Mouse (Mus musculus): ENCODE data around the gene Rbl1. TPM values are rescaled to one million over a fixed set of nuclear protein-coding genes. Genes with fewer than 3 reads are reported as not detected.
"Not testable (repeated sequence)": the region's sequence is repeated elsewhere in the genome, so short reads cannot be mapped to it uniquely, and the experiment has no call there.

Gene Rbl1
- 35.6 and 36.2 TPM in 2 replicates for polyA plus RNA-seq (2016; fragmentation: Nextera tagmentation; extraction: Ambion mirVana)

DNA sequence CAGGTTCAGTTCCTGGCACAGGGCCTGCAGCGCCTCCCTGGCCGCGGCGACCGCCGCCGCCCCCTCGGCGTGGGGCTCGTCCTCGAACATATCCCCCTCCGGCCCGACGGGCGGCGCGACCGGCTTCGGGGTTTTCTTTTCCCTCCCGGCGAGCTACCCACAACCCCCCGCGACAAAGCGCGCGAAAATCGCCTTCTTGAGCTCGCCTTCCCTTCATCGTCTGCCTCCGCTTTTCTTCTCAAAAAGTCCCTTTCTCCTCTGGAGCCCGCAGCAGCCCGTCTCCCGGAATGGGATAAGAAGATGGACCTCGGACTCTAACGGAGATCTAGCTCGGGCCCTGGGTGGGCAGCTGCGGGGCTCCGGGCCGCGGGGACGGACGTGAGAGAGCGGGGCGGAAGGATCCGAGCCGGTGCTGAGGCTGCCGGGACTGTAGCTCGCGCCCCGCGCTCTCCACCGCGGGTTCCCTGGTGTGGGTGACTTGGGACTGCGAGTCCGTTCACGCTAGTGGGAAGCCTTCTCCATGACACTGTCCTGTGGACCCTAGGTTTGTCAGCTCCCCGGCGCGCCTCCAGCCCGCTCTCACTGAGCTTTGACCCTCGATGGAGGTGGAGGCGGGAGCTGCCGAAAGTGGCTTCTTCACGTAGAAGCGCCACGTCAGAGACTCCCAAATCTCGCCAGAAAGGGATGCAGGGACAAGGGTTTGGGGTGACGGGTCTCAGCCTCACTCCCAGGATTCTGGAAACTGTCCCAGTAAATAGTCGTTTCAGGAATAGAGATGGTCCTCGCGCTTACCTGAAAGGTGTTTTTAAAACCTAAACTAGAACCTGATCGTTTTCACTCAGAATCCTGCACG lies at the start of gene Rbl1:
Gene Rbl1 (minus strand): TSS at position 169 of the 853 bp plus-strand sequence.
- Histone ChIP-seq H3K4me3 (replicated peaks) (peak within 1 kb of the TSS; percentile 68), H3K9ac (peak within 1 kb of the TSS; percentile 89), H3K27me3 (no peaks in the 10 kb centered on the region), H3K4me1 (peaks cover 20% of the 10 kb centered on the region), H3K9me3 (peaks cover 5% of the 10 kb centered on the region; the same call in 1 of the 2 replicates), H3K4me2 (peak within 1 kb of the TSS; percentile 63), H3K36me3 (replicated peaks) (peaks cover 10% of the 10 kb centered on the region), H3K27ac (peak within 1 kb of the TSS; percentile 98)
- WGBS = 1% methylated on average over 73 of the region's 73 CpGs
- peak; percentile 90 for ATAC-seq (ENCODE audit: low FRiP score)

DNA sequence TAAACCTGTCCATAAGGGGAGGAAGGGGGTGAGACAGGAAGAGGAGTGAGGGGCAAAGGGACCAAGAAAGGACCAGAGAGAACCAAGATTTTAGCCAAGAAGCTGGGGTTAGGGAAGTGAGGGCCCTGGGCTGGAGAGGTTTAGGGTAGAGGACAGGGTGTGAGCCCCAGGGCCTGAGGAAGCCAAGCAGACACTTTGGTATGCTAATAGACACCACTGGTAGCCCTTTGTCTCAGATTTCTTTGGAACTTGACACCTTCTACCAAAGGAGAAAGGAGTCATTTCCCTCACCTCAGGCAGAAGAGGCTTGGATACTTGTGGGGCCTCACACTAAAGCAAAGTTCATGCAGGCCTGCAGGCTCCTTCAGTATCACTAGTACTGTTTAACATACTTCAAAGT lies 43.8 kb upstream of the Rbl1 start:
- no peak for ATAC-seq (ENCODE audit: low FRiP score)
- no peaks in the 10 kb centered on the region for H3K9me3 ChIP-seq
- no peaks in the 10 kb centered on the region for H3K4me1 ChIP-seq
- no peak overlapping the region for H3K4me2 ChIP-seq
- H3K36me3 ChIP-seq (replicated peaks) = no peaks in the 10 kb centered on the region
- H3K9ac ChIP-seq = no peak overlapping the region
- no peak overlapping the region for H3K4me3 ChIP-seq (replicated peaks)
- no peaks in the 10 kb centered on the region for H3K27me3 ChIP-seq
- H3K27ac ChIP-seq = no peak overlapping the region

- no peak overlapping the region for H3K27ac ChIP-seq
- no peak overlapping the region for H3K4me3 ChIP-seq (replicated peaks)
- no peaks in the 10 kb centered on the region for H3K9me3 ChIP-seq
- no peaks in the 10 kb centered on the region for H3K27me3 ChIP-seq
- H3K9ac ChIP-seq = no peak overlapping the region
- H3K4me1 ChIP-seq = no peaks in the 10 kb centered on the region
- no peaks in the 10 kb centered on the region for H3K36me3 ChIP-seq (replicated peaks)
- no peak overlapping the region for H3K4me2 ChIP-seq
- 78% methylated on average over 2 of the region's 2 CpGs for WGBS
- no peak for ATAC-seq (ENCODE audit: low FRiP score)
These were observed 41.3 kb upstream of the Rbl1 start for GRCm38 (mm10) chr2:157245603-157246002.

DNA sequence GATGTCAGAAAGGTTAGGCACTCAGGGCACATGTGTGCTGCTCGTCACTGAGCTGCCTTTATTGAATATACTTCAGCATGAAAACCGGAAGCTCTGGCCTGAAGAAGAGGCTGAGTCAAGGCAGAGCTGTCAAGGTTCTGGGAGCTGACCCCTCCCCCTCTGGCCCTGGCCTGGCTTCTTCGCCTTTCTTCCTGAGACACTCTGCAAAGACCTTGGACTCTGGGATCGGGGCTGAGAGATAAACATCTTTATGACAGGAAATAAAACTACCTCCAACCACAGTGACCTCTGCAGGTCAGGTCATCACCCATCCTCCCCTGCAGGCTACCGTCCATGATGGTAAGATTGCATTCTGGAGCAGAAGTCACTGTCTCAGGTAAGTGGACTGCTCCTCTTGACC lies 40.7 kb upstream of the Rbl1 start:
- H3K36me3 ChIP-seq (replicated peaks) = no peaks in the 10 kb centered on the region
- no peaks in the 10 kb centered on the region for H3K27me3 ChIP-seq
- 60% methylated on average over 5 of the region's 5 CpGs for WGBS
- H3K9me3 ChIP-seq = no peaks in the 10 kb centered on the region
- H3K4me2 ChIP-seq = no peak overlapping the region
- no peak overlapping the region for H3K4me3 ChIP-seq (replicated peaks)
- no peak overlapping the region for H3K9ac ChIP-seq
- H3K27ac ChIP-seq = no peak overlapping the region
- ATAC-seq (ENCODE audit: low FRiP score) = no peak
- H3K4me1 ChIP-seq = no peaks in the 10 kb centered on the region

- H3K36me3 ChIP-seq (replicated peaks) = no peaks in the 10 kb centered on the region
- no peaks in the 10 kb centered on the region for H3K4me1 ChIP-seq
- H3K4me2 ChIP-seq = no peak overlapping the region
- no peak overlapping the region for H3K9ac ChIP-seq
- H3K27ac ChIP-seq = no peak overlapping the region
- WGBS = 83% methylated on average over 8 of the region's 8 CpGs
- ATAC-seq (ENCODE audit: low FRiP score) = no peak
- H3K27me3 ChIP-seq = peaks cover 3% of the 10 kb centered on the region; the same call in 1 of the 2 replicates
- H3K4me3 ChIP-seq (replicated peaks) = no peak overlapping the region
- H3K9me3 ChIP-seq = no peaks in the 10 kb centered on the region
These were observed 31.6 kb upstream of the Rbl1 start for GRCm38 (mm10) chr2:157235946-157236345.

- ATAC-seq (ENCODE audit: low FRiP score); H3K4me1 ChIP-seq; H3K9me3 ChIP-seq; H3K36me3 ChIP-seq (replicated peaks); H3K27me3 ChIP-seq; H3K4me2 ChIP-seq; H3K27ac ChIP-seq; H3K9ac ChIP-seq; H3K4me3 ChIP-seq (replicated peaks): not testable (repeated sequence)
- 90% methylated on average over 3 of the region's 3 CpGs for WGBS
These were observed 17.6 kb upstream of the Rbl1 start for GRCm38 (mm10) chr2:157221916-157222315.

- 86% methylated on average over 6 of the region's 6 CpGs for WGBS
- no peaks in the 10 kb centered on the region for H3K27me3 ChIP-seq
- no peak for ATAC-seq (ENCODE audit: low FRiP score)
These were observed 15.8 kb upstream of the Rbl1 start for GRCm38 (mm10) chr2:157220108-157220507.

DNA sequence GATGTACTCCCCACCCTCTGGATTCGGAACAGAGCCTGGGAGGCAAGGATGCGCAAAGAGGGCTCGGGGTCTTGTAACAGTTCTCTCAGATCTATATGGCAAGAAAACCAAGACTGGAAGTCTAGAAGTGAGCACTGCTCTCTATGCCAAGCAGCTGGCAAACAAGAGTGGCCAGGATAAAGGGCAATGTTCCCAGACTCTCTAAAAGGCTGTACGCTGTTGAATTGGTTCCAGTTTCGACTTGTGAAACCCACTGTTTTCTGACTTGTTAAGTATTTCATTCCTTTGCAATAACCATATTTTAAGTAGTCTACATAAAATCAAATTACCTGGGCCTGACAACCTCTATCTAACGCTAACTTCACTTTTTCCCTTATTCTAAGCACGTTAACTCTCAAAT lies 7.4 kb upstream of the Rbl1 start:
- Histone ChIP-seq H3K27me3 (no peaks in the 10 kb centered on the region), H3K27ac (no peak overlapping the region), H3K9ac (no peak overlapping the region), H3K36me3 (replicated peaks) (no peaks in the 10 kb centered on the region), H3K9me3 (peaks cover 5% of the 10 kb centered on the region; the same call in 1 of the 2 replicates), H3K4me1 (no peaks in the 10 kb centered on the region), H3K4me2 (no peak overlapping the region), H3K4me3 (replicated peaks) (no peak overlapping the region)
- no peak for ATAC-seq (ENCODE audit: low FRiP score)
- 94% methylated on average over 7 of the region's 7 CpGs for WGBS

More at GRCm38 (mm10) chr2:157220108-157220507, 15.8 kb upstream of the Rbl1 start:
- no peak overlapping the region for H3K9ac ChIP-seq
- no peaks in the 10 kb centered on the region for H3K4me1 ChIP-seq
- H3K4me3 ChIP-seq (replicated peaks) = no peak overlapping the region
- no peak overlapping the region for H3K4me2 ChIP-seq
- no peaks in the 10 kb centered on the region for H3K36me3 ChIP-seq (replicated peaks)
- H3K9me3 ChIP-seq = no peaks in the 10 kb centered on the region
- no peak overlapping the region for H3K27ac ChIP-seq

DNA sequence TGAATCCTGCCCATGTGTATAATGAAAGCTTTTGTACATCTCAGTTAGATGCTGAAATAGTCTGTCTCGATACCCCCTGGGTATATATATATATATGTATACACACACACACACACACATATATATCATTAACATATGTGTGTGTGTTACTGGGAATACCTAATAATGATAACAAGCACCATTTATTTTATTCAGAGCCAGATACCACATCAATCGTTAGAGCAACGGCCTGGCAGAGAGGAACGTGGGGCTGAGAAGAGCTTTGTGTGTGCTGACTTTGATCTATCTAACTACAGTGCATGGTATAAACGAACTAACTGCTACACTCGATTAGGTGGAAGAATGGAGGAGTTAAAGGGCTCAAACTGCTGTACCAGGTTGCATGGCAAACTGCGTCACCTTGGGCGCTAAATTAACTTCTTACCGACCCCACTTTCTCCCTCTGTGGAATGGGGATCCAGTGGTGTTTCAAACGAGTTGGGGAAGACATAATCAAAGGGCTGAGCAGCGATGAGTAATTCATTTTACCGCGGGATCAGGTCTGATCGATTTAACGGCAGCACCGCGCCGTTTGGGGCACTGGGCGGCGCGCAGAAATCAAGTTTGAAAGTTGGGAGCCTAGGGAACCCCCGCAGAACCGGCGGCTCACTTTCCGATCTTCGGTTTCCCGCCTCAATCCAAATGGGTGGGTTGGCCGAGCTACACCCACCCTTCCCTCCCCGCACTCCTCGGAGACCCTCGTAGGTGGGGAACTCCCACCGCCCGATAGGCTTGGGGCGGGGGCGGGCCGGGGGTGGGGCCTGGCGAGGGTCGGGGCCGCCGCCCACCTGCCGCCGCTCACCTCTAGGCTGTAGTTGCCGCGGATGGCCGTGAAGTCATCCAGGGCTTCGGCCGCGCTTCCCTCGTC lies 622 bp downstream of the Rbl1 start:
- H3K4me3 ChIP-seq (replicated peaks) = peak overlapping the region; percentile 68
- H3K9ac ChIP-seq = peak overlapping the region; percentile 89
- H3K4me2 ChIP-seq = peak overlapping the region; percentile 63
- H3K9me3 ChIP-seq = peaks cover 11% of the 10 kb centered on the region; the same call in 1 of the 2 replicates
- H3K36me3 ChIP-seq (replicated peaks) = peaks cover 18% of the 10 kb centered on the region
- no peaks in the 10 kb centered on the region for H3K27me3 ChIP-seq
- ATAC-seq (ENCODE audit: low FRiP score) = peak; percentile 90
- H3K27ac ChIP-seq = peak overlapping the region; percentile 98
- 2% methylated on average over 42 of the region's 49 CpGs for WGBS
- H3K4me1 ChIP-seq = peaks cover 20% of the 10 kb centered on the region

DNA sequence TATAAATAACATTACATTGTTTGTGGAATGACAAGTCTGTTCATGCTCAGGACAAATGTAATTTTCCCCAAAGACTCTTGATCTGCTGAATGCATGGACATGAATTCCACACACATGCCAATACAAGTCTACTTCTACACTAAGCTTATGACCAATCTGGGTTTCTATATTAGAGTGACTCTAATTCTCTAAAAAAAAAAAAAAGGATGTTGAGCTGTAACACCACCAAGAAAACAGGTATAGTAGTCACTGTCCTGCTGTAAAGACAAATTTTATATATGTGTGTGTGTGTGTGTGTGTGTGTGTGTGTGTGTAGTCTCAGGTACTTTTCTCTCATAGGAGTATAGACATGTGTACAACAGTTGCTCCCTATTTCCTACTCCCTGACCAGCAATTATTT lies 1.3 kb downstream of the Rbl1 start:
- H3K27me3 ChIP-seq = no peaks in the 10 kb centered on the region
- peaks cover 22% of the 10 kb centered on the region for H3K36me3 ChIP-seq (replicated peaks)
- no peak overlapping the region for H3K27ac ChIP-seq
- no peak for ATAC-seq (ENCODE audit: low FRiP score)
- H3K4me1 ChIP-seq = peaks cover 20% of the 10 kb centered on the region
- peak overlapping the region; percentile 89 for H3K9ac ChIP-seq
- H3K9me3 ChIP-seq = peaks cover 11% of the 10 kb centered on the region; the same call in 1 of the 2 replicates
- H3K4me2 ChIP-seq = peak overlapping the region; percentile 63
- H3K4me3 ChIP-seq (replicated peaks) = peak overlapping the region; percentile 68

DNA sequence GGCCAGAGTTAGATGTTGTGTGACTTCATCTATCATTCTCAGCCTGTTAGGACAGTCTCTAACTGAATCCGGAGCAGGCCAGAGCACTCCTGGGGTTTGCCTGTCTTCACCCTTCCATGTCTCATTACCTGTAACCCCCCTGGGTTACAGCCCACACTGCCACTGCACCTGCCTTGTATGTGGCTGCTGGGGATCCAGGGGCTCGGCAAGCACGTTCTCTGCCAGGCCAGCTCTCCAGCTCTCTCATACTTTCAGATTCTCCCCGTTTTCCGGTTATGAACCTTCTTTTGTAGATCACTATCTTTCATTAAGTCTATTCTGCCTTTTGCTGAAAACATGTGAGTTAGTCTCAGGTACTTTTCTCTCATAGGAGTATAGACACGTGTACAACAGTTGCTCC lies 2.0 kb downstream of the Rbl1 start:
- peaks cover 20% of the 10 kb centered on the region for H3K4me1 ChIP-seq
- peak overlapping the region; percentile 63 for H3K4me2 ChIP-seq
- peaks cover 29% of the 10 kb centered on the region for H3K36me3 ChIP-seq (replicated peaks)
- H3K9ac ChIP-seq = peak overlapping the region; percentile 89; the same call in 1 of the 2 replicates
- 84% methylated on average over 6 of the region's 6 CpGs for WGBS
- H3K27me3 ChIP-seq = no peaks in the 10 kb centered on the region
- H3K27ac ChIP-seq = no peak overlapping the region
- ATAC-seq (ENCODE audit: low FRiP score) = no peak
- no peak overlapping the region for H3K4me3 ChIP-seq (replicated peaks)
- H3K9me3 ChIP-seq = 0 out of 2 replicates have a peak, but pooled peaks cover 7% of the 10 kb centered on the region
